Mouse (Mus musculus): ENCODE measurements around the gene Kif2c.

DNA sequence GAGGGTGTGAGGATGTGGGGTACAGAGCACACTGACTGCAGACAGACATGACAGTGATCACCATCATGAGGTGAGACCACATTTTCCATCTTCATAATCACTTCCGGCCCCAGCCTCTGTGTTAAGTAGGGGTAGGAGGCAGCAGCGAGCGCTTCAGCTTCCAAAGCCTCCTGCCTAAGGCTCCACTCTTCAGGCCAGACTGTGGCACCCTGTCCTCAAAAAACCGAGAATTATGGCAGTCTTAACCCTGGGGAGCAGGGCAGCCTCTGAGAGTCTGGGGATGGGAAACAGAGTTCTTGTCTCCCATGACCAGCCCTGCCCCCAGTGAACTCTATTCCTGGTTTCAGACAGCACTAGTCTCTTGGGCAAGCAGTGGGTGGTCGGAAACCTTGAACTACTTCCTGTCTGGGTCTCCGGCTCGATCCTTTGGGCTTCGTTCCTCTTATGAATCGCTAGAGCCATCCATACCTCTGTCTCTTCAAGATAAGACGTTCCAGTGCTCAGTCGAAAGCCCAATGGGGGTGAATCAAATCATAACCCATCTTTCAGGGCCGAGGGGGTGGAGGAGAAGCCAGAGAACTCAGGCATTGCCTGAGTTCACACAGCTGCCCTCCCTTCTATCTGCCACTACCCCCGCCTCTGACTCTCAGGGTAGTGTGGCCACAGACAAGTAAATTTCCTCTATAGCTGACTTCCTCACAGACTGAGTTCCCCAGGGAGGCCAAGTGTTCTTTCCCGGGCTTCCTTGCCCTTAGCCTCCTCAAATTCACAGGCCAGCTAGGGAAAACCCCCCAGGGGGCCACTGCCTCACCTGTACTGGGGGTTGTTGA is 57.7 kb downstream of the Kif2c start:
- TF ChIP-seq CTCF (IDR thresholded peaks at IDR 0.05; ENCODE audit: borderline replicate concordance, control insufficient read depth, extremely low read depth, insufficient read depth, low read length, poor library complexity) (no peak), POLR2A (IDR thresholded peaks at IDR 0.05; ENCODE audit: control insufficient read depth, extremely low read depth, insufficient read depth, low read length, poor library complexity) (no peak)
